Mouse (Mus musculus) heart, adult 2 months (tissue): Measurements from ENCODE around the gene Prss44.
"Not testable (repeated sequence)": the region's sequence is repeated elsewhere in the genome, so short reads cannot be mapped to it uniquely, and the experiment has no call there.

ENCODE experiments used
- CTCF ChIP-seq: fragments of 200-600 bp; IDR thresholded peaks from 2 replicates; pipeline ENCODE4 v1.8.1; 2022; ENCODE audit warnings: antibody characterized with exemption, mild to moderate bottlenecking, moderate library complexity
- EP300 ChIP-seq: fragments of 200-500 bp; IDR thresholded peaks from 2 replicates; pipeline ENCODE4 v1.6.1; 2011; ENCODE audit warnings: low read depth, low read length, control low read depth; ENCODE audit not compliant: insufficient read depth
- POLR2A ChIP-seq: fragments of 200-500 bp; IDR thresholded peaks from 2 replicates; pipeline ENCODE4 v1.6.1; 2011; ENCODE audit warnings: mild to moderate bottlenecking, low read depth, low read length, control low read depth; ENCODE audit not compliant: insufficient read depth

GRCm38 (mm10) chr9:110820546-110820945 is 6.8 kb downstream of the Prss44 start:
- not testable (repeated sequence) for TF ChIP-seq CTCF, POLR2A, EP300
